Mouse (Mus musculus): ENCODE results near the gene Ncam1. TPM values are rescaled to one million over a fixed set of nuclear protein-coding genes. Genes with fewer than 3 reads are reported as not detected.

Ncam1 gene
- 0.69 TPM for polyA plus RNA-seq (2015; fragmentation: Illumina TruSeq; extraction: RNeasy Lipid Tissue Mini Kit (QIAGEN cat#74804); ENCODE audit: insufficient read depth, low replicate concordance)

GRCm38 (mm10) chr9:49798806-49799205 is at the start of gene Ncam1:
Ncam1 (minus strand) TSS chr9:49798925.

GRCm38 (mm10) chr9:49485892-49486311 is 312.8 kb downstream of the Ncam1 start, which contains the start of gene Ttc12:
Ttc12 (minus strand) TSS chr9:49486225.

Measured in spleen, adult 10 weeks (tissue).